Mouse (Mus musculus) spleen, embryonic (tissue): ENCODE results near the gene Erfe.

Source experiments
- CTCF ChIA-PET: fragments of 350-600 bp; sonication (Branson Sonifier 250); formaldehyde crosslinking; loops from one replicate; lab custom pipeline; 2022; lab: Charles Lee

Erfe gene

DNA sequence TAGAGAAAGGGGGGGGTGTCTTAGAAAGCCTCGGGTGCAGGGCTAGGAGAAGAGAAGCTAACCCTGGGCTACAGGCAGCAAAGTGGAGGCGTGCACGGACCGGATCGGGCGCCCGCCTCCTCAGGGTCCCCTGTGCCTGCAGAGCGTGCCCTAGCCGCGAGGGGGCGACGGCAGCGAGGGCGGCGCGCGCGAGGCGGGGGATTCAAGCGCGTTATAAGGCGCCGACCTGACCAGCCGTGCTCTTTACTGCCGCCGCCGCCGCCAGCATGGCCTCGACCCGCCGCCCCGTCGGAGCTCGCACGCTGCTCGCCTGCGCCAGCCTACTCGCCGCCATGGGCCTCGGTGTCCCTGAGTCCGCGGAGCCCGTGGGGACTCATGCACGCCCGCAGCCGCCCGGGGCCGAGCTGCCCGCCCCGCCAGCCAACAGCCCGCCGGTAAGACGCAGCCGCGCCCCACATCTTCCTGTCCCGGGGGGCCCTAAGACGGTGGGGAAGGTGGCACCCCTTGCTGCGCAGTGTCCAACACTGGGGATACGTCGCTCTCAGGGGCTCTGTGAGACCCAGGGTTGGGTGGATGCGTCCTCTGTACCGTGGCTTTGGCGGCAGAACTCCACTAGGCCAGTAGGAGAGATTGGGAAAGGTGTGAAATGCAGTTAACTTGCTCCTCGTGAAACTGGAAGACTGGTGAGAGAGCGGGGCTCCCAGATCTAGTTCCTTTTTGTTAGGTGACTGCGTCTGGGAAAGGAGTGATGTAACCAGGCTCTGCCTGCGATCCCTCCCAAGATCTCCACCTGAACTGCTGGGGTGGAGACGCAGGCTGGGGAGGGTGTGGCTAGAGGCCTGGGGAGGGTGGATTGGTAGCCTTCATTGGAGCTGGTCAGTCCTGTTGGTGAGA lies at the start of gene Erfe:
Gene Erfe (plus strand): TSS at position 216 of the 894 bp plus-strand sequence.
- CTCF ChIA-PET, result interaction anchor here (0.7 kb wide), 1 partner anchor 898 kb away, joined by 3 read pairs; no protein-coding TSS in a partner anchor

DNA sequence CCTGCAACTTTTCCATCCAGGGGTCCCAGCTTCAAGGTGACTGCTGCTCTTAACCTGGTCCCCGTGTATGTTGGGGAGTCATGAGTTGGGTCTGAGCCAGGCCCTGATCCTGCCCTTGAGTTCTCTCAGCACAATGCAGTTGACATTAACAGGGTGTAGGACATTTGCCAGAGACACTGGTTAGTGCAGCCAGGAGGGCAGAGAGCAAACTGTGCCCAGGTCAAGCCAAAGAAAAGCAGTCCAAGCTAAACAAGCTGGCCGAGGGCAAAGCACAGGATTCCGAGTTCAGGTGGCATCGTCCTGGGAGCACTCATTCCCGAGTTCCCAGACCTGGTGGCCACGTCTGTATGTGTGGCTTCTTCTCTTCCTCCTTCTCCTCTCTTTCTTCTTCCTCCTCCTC lies 48.6 kb upstream of the Erfe start:
- CTCF ChIA-PET, result no interaction called here

GRCm38 (mm10) chr1:91321760-91322438 lies 44.3 kb upstream of the Erfe start, which contains the start of gene Espnl:
Espnl (plus strand) TSS chr1:91322075.
- CTCF ChIA-PET, result no interaction called here

DNA sequence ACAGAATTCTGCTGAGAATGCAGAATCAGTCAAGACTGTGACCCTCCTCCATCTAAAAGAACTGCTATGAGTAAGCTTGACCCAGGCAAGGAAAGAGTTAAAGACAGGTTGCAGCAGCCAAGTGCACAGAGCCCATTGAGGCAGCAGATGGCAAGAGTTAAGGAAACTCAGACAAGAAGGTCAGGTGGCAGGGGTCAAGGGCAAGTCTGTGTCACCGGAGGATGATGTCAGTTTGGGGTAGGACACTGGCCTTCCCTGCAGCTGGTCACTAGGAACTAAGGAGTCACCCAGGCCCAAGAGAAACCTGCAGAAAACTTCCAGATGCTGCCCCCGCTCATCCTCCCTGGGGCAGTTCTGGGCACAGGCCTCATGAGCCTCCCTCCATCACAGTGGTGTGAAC lies 41.6 kb upstream of the Erfe start:
- CTCF ChIA-PET, result no interaction called here

GRCm38 (mm10) chr1:91325488-91326042 lies 40.7 kb upstream of the Erfe start:
- CTCF ChIA-PET, result no interaction called here

GRCm38 (mm10) chr1:91332102-91332501 lies 34.1 kb upstream of the Erfe start:
- CTCF ChIA-PET, result no interaction called here

DNA sequence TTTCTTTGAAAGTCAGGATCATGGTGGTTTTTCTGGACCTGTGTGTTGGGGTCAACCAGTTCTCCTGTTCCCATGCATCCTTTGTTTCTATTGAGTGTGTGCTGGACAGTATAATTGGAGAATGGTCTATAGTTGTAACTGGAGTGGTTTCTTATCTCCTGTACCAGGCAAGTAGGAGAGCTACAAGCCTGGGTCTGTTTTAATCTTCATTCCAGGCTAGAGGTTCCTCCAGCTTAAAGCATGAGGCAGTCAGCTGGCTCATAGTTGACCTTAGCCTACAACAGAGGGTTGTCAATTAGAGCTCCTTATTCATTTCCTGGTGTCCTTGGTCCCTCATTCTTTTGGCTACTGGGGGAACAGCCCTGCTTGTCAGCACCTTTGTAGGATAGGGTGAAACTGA lies 32.6 kb upstream of the Erfe start:
- CTCF ChIA-PET, result no interaction called here

DNA sequence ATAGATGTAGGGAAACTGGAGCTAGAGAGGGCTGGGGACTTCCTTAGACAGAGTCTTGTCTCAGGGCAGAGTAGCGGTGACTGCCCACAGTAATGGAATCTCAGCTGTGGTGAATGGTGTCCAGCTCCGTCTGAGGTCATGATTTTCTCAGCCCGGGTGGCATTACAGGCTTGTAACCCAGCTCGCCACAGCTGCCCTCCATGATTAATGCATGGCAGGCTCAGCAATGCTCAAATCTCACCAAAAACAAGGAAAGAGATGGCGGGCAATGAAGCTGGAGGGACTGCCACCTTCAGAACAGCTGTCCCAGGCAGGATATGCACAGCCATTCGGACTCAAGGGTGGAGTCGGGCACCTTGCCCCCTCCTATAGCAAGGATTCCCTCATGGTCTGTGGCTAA lies 28.9 kb upstream of the Erfe start:
- CTCF ChIA-PET, result no interaction called here

- CTCF ChIA-PET, result no interaction called here
These were observed 22.2 kb upstream of the Erfe start for GRCm38 (mm10) chr1:91344001-91344400.

- CTCF ChIA-PET, result no interaction called here
These were observed 21.1 kb upstream of the Erfe start for GRCm38 (mm10) chr1:91344921-91345685.

DNA sequence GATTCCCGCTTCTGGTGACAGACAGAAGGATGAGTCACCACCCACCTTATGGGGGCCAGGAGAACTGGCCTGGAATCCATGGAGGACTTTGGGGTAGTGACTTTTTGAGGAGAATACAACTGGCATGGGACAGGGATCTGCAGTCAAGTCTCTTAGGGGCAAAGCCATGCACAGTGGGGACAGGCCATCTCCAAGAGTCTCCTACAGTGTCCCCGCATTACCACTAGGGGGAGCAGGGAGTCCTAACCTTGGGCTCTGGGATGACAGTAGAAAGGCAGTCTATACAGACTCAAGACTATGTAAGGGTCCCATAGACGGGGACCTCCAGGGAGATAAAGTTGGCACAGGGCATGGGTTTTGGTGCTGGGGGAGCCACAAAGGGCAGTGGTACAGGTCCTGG lies 19.3 kb upstream of the Erfe start:
- CTCF ChIA-PET, result interaction anchor here (0.6 kb wide), 3 partner anchors 31 to 1100 kb away, joined by 3 to 5 read pairs (median 4); no protein-coding TSS in a partner anchor

DNA sequence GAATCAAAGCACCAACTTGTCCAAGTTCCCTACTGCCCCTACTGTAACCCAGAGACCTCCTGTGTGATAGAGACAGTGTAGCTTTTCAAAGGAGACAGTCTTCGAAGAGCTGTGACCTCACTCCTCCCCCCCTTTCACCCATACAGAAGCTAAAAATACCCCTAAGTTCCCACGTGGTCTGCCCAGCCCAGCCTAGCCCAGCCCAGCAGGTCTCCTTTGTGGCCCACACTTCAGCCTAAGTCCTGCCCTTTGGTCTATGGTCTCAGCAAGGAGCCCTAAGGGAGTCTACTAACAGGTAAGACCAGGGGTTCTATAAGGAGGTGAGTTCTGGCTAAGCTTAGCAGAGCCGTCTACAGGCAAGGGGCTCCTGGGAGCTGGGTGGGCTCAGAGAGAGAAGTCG lies 15.4 kb upstream of the Erfe start, which contains the start of gene Klhl30:
Gene Klhl30 (plus strand): TSS at position 176 of the 400 bp plus-strand sequence.
- CTCF ChIA-PET, result no interaction called here

DNA sequence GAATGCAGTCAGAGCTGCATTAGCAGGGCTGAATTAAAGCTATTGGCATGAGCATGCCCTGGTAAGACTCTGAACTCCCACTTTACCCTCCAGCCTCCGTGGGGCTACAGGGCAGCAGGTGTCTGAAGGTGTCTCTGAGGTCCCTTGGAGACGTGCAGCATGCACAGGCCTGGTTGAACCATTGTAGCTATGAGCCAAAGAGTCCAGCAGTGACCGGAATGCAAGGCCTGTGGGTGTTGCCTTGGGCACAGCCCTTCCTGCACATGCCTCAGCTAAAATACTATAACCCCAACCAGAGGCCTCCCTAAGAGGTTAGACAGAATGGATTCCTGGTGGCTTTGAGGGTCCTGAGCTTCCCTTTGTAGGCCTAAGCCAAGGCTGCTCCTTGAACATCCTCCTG lies 15.0 kb upstream of the Erfe start:
- CTCF ChIA-PET, result no interaction called here

GRCm38 (mm10) chr1:91352277-91352676 lies 14.0 kb upstream of the Erfe start:
- CTCF ChIA-PET, result no interaction called here

DNA sequence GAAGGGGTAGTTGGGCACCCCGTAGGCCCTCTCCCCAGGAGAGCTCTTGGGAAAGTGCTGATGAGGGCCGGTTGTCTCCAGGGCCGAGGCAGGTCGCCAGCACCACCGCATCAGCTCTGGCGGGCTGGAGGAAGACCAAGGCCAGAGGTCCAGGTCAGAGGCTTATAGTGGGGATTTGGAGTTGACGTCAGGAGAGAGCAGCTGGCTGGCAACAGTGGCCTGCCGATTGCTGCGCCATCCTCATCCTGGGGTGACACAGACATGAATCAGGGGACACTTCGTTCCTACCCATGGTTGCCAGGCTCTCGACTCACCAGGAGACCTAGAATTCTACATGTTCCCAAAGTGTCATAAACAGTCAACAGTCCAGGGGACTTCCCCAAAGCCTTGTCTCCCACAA lies 10.1 kb upstream of the Erfe start:
- CTCF ChIA-PET, result no interaction called here

GRCm38 (mm10) chr1:91362113-91362512 lies 4.1 kb upstream of the Erfe start:
- CTCF ChIA-PET, result no interaction called here

DNA sequence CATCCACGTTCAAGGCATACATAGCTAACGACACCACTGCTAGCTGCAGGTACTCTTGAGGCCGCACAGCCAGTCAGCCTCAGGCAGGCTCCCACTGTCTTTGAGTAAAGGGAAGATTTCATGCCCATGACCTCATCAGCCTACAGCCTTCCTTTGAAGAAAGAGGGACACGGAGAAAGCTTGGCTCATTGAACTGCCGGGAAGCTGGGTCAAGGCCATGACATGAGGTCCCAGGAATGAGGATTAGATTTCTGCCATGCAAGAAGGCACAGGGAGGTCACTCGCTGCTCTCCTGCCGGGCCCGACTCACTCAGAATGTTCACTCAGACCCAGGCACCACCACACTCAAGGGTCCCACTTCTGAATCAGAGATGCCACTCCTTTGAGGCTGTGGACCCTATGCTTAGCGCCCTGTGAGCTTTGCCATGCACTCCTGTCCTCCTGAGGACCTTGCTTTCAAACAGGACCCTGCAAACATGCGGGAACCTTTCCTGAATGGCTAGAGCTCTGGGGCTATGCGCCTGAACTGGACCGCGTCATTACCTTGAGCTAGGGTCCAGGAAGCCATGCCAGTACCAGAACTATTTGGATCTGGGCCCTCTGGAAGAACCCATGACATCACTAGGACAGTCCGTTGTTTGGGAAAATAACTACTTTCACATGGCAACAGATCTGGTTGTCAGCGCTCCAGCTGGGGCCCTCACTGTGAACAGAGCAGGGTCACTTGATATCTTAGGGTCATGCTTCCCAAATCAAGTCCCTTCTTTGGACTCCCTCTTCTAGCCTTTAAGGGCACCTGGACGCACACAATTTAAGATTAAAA lies 1.2 kb upstream of the Erfe start:
- CTCF ChIA-PET, result interaction anchor here (0.7 kb wide), 2 partner anchors 56 to 899 kb away, joined by 3 read pairs; no protein-coding TSS in a partner anchor

- CTCF ChIA-PET, result interaction anchor here (0.7 kb wide), 2 partner anchors 57 to 898 kb away, joined by 3 read pairs; no protein-coding TSS in a partner anchor
These were observed 415 bp upstream of the Erfe start for GRCm38 (mm10) chr1:91365816-91366214.

- CTCF ChIA-PET, result no interaction called here
These were observed 1.1 kb downstream of the Erfe start for GRCm38 (mm10) chr1:91367295-91367694.

GRCm38 (mm10) chr1:91369408-91369807 lies 3.2 kb downstream of the Erfe start:
- CTCF ChIA-PET, result no interaction called here
